Mouse (Mus musculus) MEL (cell line): Measurements from ENCODE around the gene Akap13.

ENCODE experiments used
- CTCF ChIP-seq, 3 experiments: IDR thresholded peaks in 2 of 3; conservative IDR thresholded peaks in 1 of 3; 2 replicates each; pipeline ENCODE4 v1.5.1; 2011 to 2012; ENCODE audit warnings: low read length in 3 of 3, low read depth in 2 of 3, mild to moderate bottlenecking in 2 of 3, improper control_type of control experiment in 1 of 3, inconsistent platforms in 1 of 3, mixed read lengths in 1 of 3, moderate library complexity in 1 of 3; ENCODE audit not compliant: control insufficient read depth in 1 of 3, insufficient read depth in 1 of 3, poor library complexity in 1 of 3, severe bottlenecking in 1 of 3
- JUND ChIP-seq: IDR thresholded peaks from 2 replicates; pipeline ENCODE4 v1.6.1; 2011; ENCODE audit warnings: low read depth, mild to moderate bottlenecking, improper control_type of control experiment, low read length
- MAFK ChIP-seq: IDR thresholded peaks from 2 replicates; pipeline ENCODE4 v1.6.1; 2011; ENCODE audit warnings: low read depth, mild to moderate bottlenecking, low read length, improper control_type of control experiment, borderline replicate concordance
- SIN3A ChIP-seq: IDR thresholded peaks from 2 replicates; pipeline ENCODE4 v1.6.1; 2012; ENCODE audit warnings: low read length, improper control_type of control experiment, inconsistent platforms
- TAL1 ChIP-seq: IDR thresholded peaks from 2 replicates; pipeline ENCODE4 v1.6.1; 2012; ENCODE audit warnings: mild to moderate bottlenecking, inconsistent platforms, low read length, moderate library complexity, mixed read lengths
- UBTF ChIP-seq: IDR thresholded peaks from 2 replicates; pipeline ENCODE4 v1.6.1; 2012; ENCODE audit warnings: low read depth, mild to moderate bottlenecking, inconsistent platforms, low read length, improper control_type of control experiment, moderate library complexity, borderline replicate concordance; ENCODE audit not compliant: insufficient read depth
- ZC3H11A ChIP-seq: IDR thresholded peaks from 2 replicates; pipeline ENCODE4 v1.6.1; 2012; ENCODE audit warnings: low read depth, mild to moderate bottlenecking, inconsistent platforms, low read length, improper control_type of control experiment

DNA sequence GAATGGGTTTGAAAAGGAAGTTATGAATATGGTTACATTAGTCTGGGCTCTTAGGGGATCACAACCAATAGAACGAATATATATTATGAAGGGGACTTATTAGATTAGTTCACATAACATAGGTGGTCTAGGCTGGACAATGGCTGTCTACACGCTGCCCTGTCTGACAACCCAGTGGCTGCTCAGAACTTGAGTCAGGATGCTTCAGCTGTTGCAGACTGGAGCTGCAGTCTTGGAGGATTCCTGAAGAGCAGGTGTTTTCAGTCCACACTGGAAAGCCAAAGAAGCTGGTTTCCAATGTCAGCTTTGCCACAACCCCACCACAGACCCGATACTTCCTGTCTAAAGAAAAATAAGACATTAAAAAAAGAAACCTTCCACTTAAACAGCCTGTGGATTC lies 23.3 kb upstream of the Akap13 start:
- TF ChIP-seq TAL1 = no peak
- TF ChIP-seq JUND = no peak
- no peak for TF ChIP-seq CTCF (IDR thresholded peaks at IDR 0.05 in 2 of 3, conservative IDR thresholded peaks at IDR 0.05 in 1 of 3; ENCODE audit: control insufficient read depth in 1 of 3, insufficient read depth in 1 of 3, low read depth in 2 of 3, low read length in 3 of 3, poor library complexity in 1 of 3, severe bottlenecking in 1 of 3)
- TF ChIP-seq SIN3A = no peak
- TF ChIP-seq MAFK = no peak
- no peak for TF ChIP-seq ZC3H11A
- no peak for TF ChIP-seq UBTF
